Mouse (Mus musculus): ENCODE data around the gene Igfals. TPM values are rescaled to one million over a fixed set of nuclear protein-coding genes. Genes with fewer than 3 reads are reported as not detected.
A peak's percentile ranks its signal among the peaks of the same experiment; 100 is the strongest.

Gene Igfals
- polyA plus RNA-seq, 1 experiment = 0.42 TPM

DNA sequence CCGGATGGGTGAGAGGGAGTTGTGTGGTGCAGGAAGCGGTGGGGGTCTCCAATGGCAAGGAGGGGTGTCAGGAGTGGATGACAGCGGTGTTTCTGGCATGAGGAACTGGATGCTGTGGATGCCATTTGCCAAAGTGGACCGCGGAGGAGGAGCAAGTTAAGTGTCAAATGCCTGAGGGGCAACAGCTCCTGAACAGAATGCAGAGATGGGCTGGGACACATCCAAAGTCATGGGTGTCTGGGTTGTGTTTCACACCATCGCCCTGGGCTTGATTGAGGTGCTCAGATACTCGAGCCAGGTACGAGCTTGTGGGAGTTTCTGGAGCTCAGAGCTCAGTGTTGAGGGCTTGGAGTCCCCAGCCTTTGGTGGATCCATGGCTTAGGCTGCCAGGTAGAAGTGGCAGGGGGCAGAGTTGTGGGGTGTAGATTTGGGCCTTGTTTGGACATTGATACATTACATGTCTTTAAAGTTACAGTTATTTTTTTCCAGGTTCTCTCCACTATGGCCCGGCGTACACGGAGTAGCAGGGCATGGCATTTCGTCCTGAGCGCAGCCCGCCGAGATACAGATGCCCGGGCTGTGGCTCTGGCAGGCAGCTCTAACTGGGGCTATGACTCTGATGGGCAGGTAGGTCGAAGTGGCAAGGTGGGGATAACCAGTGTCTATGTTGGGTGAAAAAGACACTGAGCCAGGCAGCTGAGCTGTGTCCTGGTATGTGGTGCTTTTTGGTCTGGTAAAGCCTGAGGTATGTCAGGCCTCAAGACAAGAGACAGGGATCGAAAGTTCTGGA is 21.7 kb downstream of the Igfals start:
- 52% methylated on average over 18 of the region's 18 CpGs for WGBS

GRCm38 (mm10) chr17:24888862-24889261 is 23.1 kb downstream of the Igfals start:
- no peak overlapping the region for H3K27ac ChIP-seq (ENCODE audit: insufficient read depth, low read depth, low read length)
- TF ChIP-seq POLR2A (IDR thresholded peaks at IDR 0.05; ENCODE audit: low read depth, low read length) = no peak
- TF ChIP-seq CTCF (IDR thresholded peaks at IDR 0.05; ENCODE audit: extremely low read depth, insufficient read length, insufficient replicate concordance, low read depth, low read length) = no peak
- peaks cover 13% of the 10 kb centered on the region for H3K4me1 ChIP-seq (ENCODE audit: control insufficient read depth, insufficient read depth, insufficient read length, low read length)
- H3K4me3 ChIP-seq (ENCODE audit: low read depth, low read length) = no peak overlapping the region
- no peaks in the 10 kb centered on the region for H3K27me3 ChIP-seq (ENCODE audit: control insufficient read depth, insufficient read depth, low read length)
- H3K36me3 ChIP-seq (ENCODE audit: control insufficient read depth, insufficient read depth, low read length) = peaks cover 34% of the 10 kb centered on the region
- 75% methylated on average over 3 of the region's 3 CpGs for WGBS

More for the DNA sequence above, 21.7 kb downstream of the Igfals start:
- peak overlapping the region; percentile 79 for H3K4me3 ChIP-seq (ENCODE audit: low read depth, low read length)
- no peak overlapping the region for H3K27ac ChIP-seq (ENCODE audit: insufficient read depth, low read depth, low read length)
- H3K36me3 ChIP-seq (ENCODE audit: control insufficient read depth, insufficient read depth, low read length) = peaks cover 35% of the 10 kb centered on the region
- no peak for TF ChIP-seq CTCF (IDR thresholded peaks at IDR 0.05; ENCODE audit: extremely low read depth, insufficient read length, insufficient replicate concordance, low read depth, low read length)
- no peak for TF ChIP-seq POLR2A (IDR thresholded peaks at IDR 0.05; ENCODE audit: low read depth, low read length)
- H3K27me3 ChIP-seq (ENCODE audit: control insufficient read depth, insufficient read depth, low read length) = no peaks in the 10 kb centered on the region
- H3K4me1 ChIP-seq (ENCODE audit: control insufficient read depth, insufficient read depth, insufficient read length, low read length) = peaks cover 13% of the 10 kb centered on the region

DNA sequence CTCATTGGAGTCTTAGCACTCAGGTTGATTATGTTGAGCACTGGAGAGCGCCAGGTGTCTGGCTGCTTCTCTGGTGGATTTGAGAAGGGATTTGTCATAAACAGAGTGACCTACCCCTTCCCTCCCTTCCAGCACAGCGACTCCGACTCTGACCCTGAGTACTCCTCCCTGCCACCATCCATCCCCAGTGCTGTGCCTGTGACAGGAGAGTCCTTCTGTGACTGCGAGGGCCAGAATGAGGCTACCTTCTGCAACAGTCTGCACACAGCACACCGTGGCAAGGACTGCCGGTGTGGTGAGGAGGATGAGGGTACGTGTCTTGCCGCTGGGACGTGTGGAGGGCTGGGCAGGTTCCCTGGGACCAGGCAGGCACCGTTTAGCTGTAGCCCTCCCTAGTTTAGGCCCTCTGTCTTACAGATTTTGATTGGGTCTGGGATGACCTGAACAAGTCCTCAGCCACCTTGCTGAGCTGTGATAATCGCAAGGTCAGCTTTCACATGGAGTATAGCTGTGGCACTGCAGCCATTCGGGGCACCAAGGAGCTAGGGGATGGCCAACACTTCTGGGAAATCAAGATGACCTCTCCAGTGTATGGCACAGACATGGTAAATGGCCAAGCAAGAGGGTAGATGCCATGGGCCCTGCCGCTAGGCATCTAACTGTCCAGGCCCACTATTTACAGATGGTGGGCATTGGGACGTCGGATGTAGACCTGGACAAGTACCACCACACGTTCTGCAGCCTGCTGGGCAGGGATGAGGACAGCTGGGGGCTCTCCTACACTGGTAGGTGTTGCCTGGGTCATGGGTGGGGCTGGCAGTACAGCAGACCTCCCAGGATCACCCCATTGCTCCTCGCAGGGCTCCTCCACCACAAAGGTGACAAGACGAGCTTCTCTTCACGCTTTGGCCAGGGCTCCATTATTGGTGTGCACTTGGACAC is 24.6 kb downstream of the Igfals start:
- TF ChIP-seq CTCF (IDR thresholded peaks at IDR 0.05; ENCODE audit: extremely low read depth, insufficient read length, insufficient replicate concordance, low read depth, low read length) = no peak
- TF ChIP-seq POLR2A (IDR thresholded peaks at IDR 0.05; ENCODE audit: low read depth, low read length) = no peak
- Histone ChIP-seq H3K4me1 (ENCODE audit: control insufficient read depth, insufficient read depth, insufficient read length, low read length) (peaks cover 10% of the 10 kb centered on the region), H3K36me3 (ENCODE audit: control insufficient read depth, insufficient read depth, low read length) (peaks cover 27% of the 10 kb centered on the region), H3K27ac (ENCODE audit: insufficient read depth, low read depth, low read length) (no peak overlapping the region), H3K27me3 (ENCODE audit: control insufficient read depth, insufficient read depth, low read length) (no peaks in the 10 kb centered on the region), H3K4me3 (ENCODE audit: low read depth, low read length) (no peak overlapping the region)
- WGBS = 82% methylated on average over 19 of the region's 19 CpGs

DNA sequence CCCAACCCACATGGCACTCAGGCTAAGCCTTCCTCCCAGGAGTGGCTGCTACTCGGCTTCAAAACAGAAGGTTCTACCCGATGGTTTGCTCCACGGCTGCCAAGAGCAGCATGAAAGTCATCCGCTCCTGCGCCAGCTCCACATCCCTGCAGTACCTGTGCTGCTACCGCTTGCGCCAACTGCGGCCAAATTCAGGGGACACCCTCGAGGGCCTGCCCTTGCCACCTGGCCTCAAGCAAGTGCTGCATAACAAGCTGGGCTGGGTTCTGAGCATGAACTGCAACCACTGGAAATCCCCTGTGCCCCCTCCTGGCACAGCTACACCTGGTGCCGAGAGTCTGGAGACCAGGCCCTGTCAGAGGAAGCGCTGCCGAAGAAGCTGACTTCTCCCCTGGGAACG is 25.5 kb downstream of the Igfals start:
- 79% methylated on average over 13 of the region's 13 CpGs for WGBS
- peaks cover 8% of the 10 kb centered on the region for H3K4me1 ChIP-seq (ENCODE audit: control insufficient read depth, insufficient read depth, insufficient read length, low read length)
- H3K27ac ChIP-seq (ENCODE audit: insufficient read depth, low read depth, low read length) = no peak overlapping the region
- H3K4me3 ChIP-seq (ENCODE audit: low read depth, low read length) = no peak overlapping the region
- no peaks in the 10 kb centered on the region for H3K27me3 ChIP-seq (ENCODE audit: control insufficient read depth, insufficient read depth, low read length)
- H3K36me3 ChIP-seq (ENCODE audit: control insufficient read depth, insufficient read depth, low read length) = peaks cover 27% of the 10 kb centered on the region
- no peak for TF ChIP-seq POLR2A (IDR thresholded peaks at IDR 0.05; ENCODE audit: low read depth, low read length)
- no peak for TF ChIP-seq CTCF (IDR thresholded peaks at IDR 0.05; ENCODE audit: extremely low read depth, insufficient read length, insufficient replicate concordance, low read depth, low read length)

DNA sequence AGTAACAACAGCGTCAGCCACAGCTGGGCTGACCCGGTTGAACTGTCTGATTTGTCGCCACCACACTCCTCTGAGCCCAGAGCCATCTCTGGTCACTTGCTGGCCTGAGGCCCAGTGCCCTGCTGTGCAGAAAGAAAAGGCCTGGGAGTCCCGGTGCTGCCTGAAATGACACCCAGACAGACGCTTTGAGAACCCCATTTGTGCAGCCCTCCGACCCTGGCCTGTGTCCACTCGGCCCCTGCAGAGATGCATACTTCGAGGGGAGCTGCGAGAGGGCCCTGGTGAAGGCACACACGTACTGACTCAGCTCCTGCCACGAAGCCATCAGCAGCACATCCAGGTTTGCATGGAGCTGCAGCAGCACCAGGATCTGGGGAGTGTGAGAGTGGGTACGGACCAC is 27.0 kb downstream of the Igfals start:
- H3K4me3 ChIP-seq (ENCODE audit: low read depth, low read length) = no peak overlapping the region
- peaks cover 10% of the 10 kb centered on the region for H3K4me1 ChIP-seq (ENCODE audit: control insufficient read depth, insufficient read depth, insufficient read length, low read length)

GRCm38 (mm10) chr17:24893276-24893675 is 27.5 kb downstream of the Igfals start:
- WGBS = 98% methylated on average over 2 of the region's 2 CpGs
- Histone ChIP-seq H3K4me3 (ENCODE audit: low read depth, low read length) (no peak overlapping the region), H3K27ac (ENCODE audit: insufficient read depth, low read depth, low read length) (no peak overlapping the region), H3K36me3 (ENCODE audit: control insufficient read depth, insufficient read depth, low read length) (peaks cover 32% of the 10 kb centered on the region), H3K4me1 (ENCODE audit: control insufficient read depth, insufficient read depth, insufficient read length, low read length) (peaks cover 11% of the 10 kb centered on the region), H3K27me3 (ENCODE audit: control insufficient read depth, insufficient read depth, low read length) (no peaks in the 10 kb centered on the region)
- TF ChIP-seq POLR2A (IDR thresholded peaks at IDR 0.05; ENCODE audit: low read depth, low read length) (no peak), CTCF (IDR thresholded peaks at IDR 0.05; ENCODE audit: extremely low read depth, insufficient read length, insufficient replicate concordance, low read depth, low read length) (no peak)

More for the DNA sequence above, 27.0 kb downstream of the Igfals start:
- Histone ChIP-seq H3K27me3 (ENCODE audit: control insufficient read depth, insufficient read depth, low read length) (no peaks in the 10 kb centered on the region), H3K27ac (ENCODE audit: insufficient read depth, low read depth, low read length) (no peak overlapping the region), H3K36me3 (ENCODE audit: control insufficient read depth, insufficient read depth, low read length) (peaks cover 30% of the 10 kb centered on the region)
- 92% methylated on average over 12 of the region's 12 CpGs for WGBS
- TF ChIP-seq CTCF (IDR thresholded peaks at IDR 0.05; ENCODE audit: extremely low read depth, insufficient read length, insufficient replicate concordance, low read depth, low read length) (no peak), POLR2A (IDR thresholded peaks at IDR 0.05; ENCODE audit: low read depth, low read length) (no peak)

Measured in small intestine, adult 2 months (tissue).